Mouse (Mus musculus) forebrain, postnatal 0 days (tissue): ENCODE measurements around the gene Polr2a. TPM values are rescaled to one million over a fixed set of nuclear protein-coding genes. Genes with fewer than 3 reads are reported as not detected.
A peak's percentile ranks its signal among the peaks of the same experiment; 100 is the strongest.

Experiments used
- ATAC-seq: fragments of 200-750 bp; cut with Nextera tagmentation; 2 replicates; pipeline ENCODE4 v1.8.0; 2017; ENCODE audit warnings: mild to moderate bottlenecking, moderate library complexity
- DNase-seq: peaks from one replicate; pipeline ENCODE4 v3.0.0-alpha.2; 2015
- H3K27ac ChIP-seq: fragments of 300-500 bp; sonication (generic); 2 replicates; pipeline ENCODE4 v1.5.1; 2014; ENCODE audit warnings: low read depth, mild to moderate bottlenecking, antibody characterized with exemption, low read length, moderate library complexity, mixed read lengths
- H3K27me3 ChIP-seq: fragments of 300-500 bp; sonication (generic); 2 replicates; pipeline ENCODE4 v1.6.1; 2014; ENCODE audit warnings: mild to moderate bottlenecking, low read length, mixed read lengths; ENCODE audit not compliant: insufficient read depth
- H3K36me3 ChIP-seq: fragments of 300-500 bp; sonication (generic); 2 replicates; pipeline ENCODE4 v1.6.1; 2014; ENCODE audit warnings: mild to moderate bottlenecking, moderate library complexity; ENCODE audit not compliant: insufficient read depth
- H3K4me1 ChIP-seq: fragments of 300-500 bp; sonication (generic); 2 replicates; pipeline ENCODE4 v1.6.1; 2014; ENCODE audit warnings: antibody characterized with exemption; ENCODE audit not compliant: insufficient read depth
- H3K4me2 ChIP-seq: fragments of 300-500 bp; sonication (generic); 2 replicates; pipeline ENCODE4 v1.6.1; 2014; ENCODE audit warnings: low read depth, mild to moderate bottlenecking, moderate library complexity
- H3K4me3 ChIP-seq: fragments of 300-500 bp; sonication (generic); 2 replicates; pipeline ENCODE4 v1.5.1; 2014; ENCODE audit warnings: low read depth, low read length, mixed read lengths
- H3K9ac ChIP-seq: fragments of 300-500 bp; sonication (generic); 2 replicates; pipeline ENCODE4 v1.6.1; 2014; ENCODE audit warnings: mild to moderate bottlenecking
- H3K9me3 ChIP-seq: fragments of 300-500 bp; sonication (generic); 2 replicates; pipeline ENCODE4 v1.6.1; 2016; ENCODE audit warnings: low read length
- CTCF ChIP-seq: sonication (generic); IDR thresholded peaks from 2 replicates; pipeline ENCODE4 v1.5.1; 2016; ENCODE audit warnings: antibody characterized with exemption, control low read depth, low read depth
- WGBS: fragments of 180-500 bp; shearing (Covaris S2); extraction: QIAGEN DNeasy Blood & Tissue Kit; methylation state at CpG from one replicate; pipeline ENCODE4 v1.1.7; 2014; 5-methylcytosine and 5-hydroxymethylcytosine counted together
- polyA plus RNA-seq: library from polyadenylated mRNA; unstranded; fragments of >200 nt; fragmentation: Nextera tagmentation; extraction: Ambion mirVana; gene quantifications from 2 replicates; pipeline ENCODE4 v1.2.1, GENCODE M21; 2015
- total RNA-seq: library from RNA; depleted of rRNA; stranded (reverse); fragments of >200 nt; gene quantifications from 2 replicates; pipeline ENCODE4 v1.2.3, GENCODE M21; 2014

The Polr2a gene
- total and polyA plus RNA-seq, 2 experiments from 2014 or later = 10.0 to 20.5 TPM

GRCm38 (mm10) chr11:69774961-69775360 lies 16.5 kb upstream of the Polr2a start:
- Histone ChIP-seq H3K36me3 (peaks cover 15% of the 10 kb centered on the region; the same call in 1 of the 2 replicates), H3K27ac (no peak overlapping the region), H3K4me1 (no peaks in the 10 kb centered on the region), H3K27me3 (no peaks in the 10 kb centered on the region), H3K4me2 (no peak overlapping the region), H3K9me3 (no peaks in the 10 kb centered on the region), H3K4me3 (no peak overlapping the region), H3K9ac (no peak overlapping the region)
- DNase-seq (no peak), ATAC-seq (no peak)
- 57% methylated on average over 5 of the region's 5 CpGs for WGBS
- TF ChIP-seq CTCF = no peak

- Histone ChIP-seq H3K9ac (no peak overlapping the region), H3K9me3 (no peaks in the 10 kb centered on the region), H3K36me3 (no peaks in the 10 kb centered on the region), H3K4me3 (no peak overlapping the region), H3K27me3 (no peaks in the 10 kb centered on the region), H3K4me1 (peaks cover 5% of the 10 kb centered on the region; the same call in 1 of the 2 replicates), H3K4me2 (peak overlapping the region; percentile 72; the same call in 1 of the 2 replicates), H3K27ac (no peak overlapping the region)
- 74% methylated on average over 4 of the region's 4 CpGs for WGBS
- no peak for TF ChIP-seq CTCF
- ATAC-seq = no peak
- no peak for DNase-seq
Measured at GRCm38 (mm10) chr11:69767625-69767909, 9.1 kb upstream of the Polr2a start.

DNA sequence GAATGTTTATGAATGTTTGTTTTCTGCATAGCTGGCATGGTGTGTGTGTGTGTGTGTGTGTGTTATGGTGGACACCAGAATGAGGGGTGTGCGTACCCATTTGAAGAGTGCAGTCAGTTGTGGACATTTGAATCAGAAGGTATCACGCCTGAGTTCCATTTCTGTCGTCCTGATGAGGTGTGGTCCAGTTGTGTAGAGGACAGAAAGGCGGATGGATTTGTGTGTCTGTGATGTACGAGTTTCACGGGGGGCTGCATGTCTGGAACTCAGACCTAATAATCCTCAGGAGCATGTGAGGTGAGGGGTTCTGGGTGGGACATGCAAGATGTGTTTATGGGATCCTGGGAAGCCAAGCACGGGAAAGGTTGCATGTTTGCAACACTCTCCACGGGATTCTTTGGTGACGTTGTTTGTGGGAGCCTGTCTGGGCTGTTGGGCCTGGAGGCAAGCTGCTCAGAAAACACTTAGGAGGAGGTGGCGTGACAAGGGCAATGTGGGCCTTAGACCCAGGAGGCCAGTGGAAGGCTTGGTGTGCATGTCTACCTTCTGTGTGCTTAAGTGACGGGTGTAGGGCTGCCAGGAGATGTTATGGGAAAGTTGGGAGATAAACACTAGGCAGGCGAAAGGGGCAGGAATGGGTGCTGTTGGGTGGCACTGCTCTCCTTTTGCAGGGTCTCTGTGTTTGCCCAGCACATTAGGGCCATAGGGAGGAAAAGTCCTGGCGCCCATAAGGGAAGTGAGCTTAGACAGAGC lies 8.6 kb upstream of the Polr2a start:
- peak overlapping the region; percentile 90 for H3K4me3 ChIP-seq
- no peaks in the 10 kb centered on the region for H3K9me3 ChIP-seq
- H3K4me2 ChIP-seq = peak overlapping the region; percentile 72
- DNase-seq (no peak), ATAC-seq (no peak)
- peak overlapping the region; percentile 29; the same call in 1 of the 2 replicates for H3K27ac ChIP-seq
- peaks cover 5% of the 10 kb centered on the region; the same call in 1 of the 2 replicates for H3K4me1 ChIP-seq
- TF ChIP-seq CTCF = no peak
- H3K9ac ChIP-seq = peak overlapping the region; percentile 99
- H3K27me3 ChIP-seq = no peaks in the 10 kb centered on the region
- no peaks in the 10 kb centered on the region for H3K36me3 ChIP-seq
- WGBS = 63% methylated on average over 13 of the region's 13 CpGs

GRCm38 (mm10) chr11:69766126-69766609 lies 7.7 kb upstream of the Polr2a start:
- WGBS = 3% methylated on average over 26 of the region's 37 CpGs
- DNase-seq (peak; percentile 72), ATAC-seq (peak; percentile 89)
- no peaks in the 10 kb centered on the region for H3K27me3 ChIP-seq
- H3K4me3 ChIP-seq = peak overlapping the region; percentile 90
- peak overlapping the region; percentile 72 for H3K4me2 ChIP-seq
- H3K27ac ChIP-seq = peak overlapping the region; percentile 89
- TF ChIP-seq CTCF = peak; percentile 13; the same call in 1 of the 2 replicates
- peaks cover 5% of the 10 kb centered on the region; the same call in 1 of the 2 replicates for H3K4me1 ChIP-seq
- no peaks in the 10 kb centered on the region for H3K36me3 ChIP-seq
- H3K9me3 ChIP-seq = no peaks in the 10 kb centered on the region
- peak overlapping the region; percentile 99 for H3K9ac ChIP-seq

DNA sequence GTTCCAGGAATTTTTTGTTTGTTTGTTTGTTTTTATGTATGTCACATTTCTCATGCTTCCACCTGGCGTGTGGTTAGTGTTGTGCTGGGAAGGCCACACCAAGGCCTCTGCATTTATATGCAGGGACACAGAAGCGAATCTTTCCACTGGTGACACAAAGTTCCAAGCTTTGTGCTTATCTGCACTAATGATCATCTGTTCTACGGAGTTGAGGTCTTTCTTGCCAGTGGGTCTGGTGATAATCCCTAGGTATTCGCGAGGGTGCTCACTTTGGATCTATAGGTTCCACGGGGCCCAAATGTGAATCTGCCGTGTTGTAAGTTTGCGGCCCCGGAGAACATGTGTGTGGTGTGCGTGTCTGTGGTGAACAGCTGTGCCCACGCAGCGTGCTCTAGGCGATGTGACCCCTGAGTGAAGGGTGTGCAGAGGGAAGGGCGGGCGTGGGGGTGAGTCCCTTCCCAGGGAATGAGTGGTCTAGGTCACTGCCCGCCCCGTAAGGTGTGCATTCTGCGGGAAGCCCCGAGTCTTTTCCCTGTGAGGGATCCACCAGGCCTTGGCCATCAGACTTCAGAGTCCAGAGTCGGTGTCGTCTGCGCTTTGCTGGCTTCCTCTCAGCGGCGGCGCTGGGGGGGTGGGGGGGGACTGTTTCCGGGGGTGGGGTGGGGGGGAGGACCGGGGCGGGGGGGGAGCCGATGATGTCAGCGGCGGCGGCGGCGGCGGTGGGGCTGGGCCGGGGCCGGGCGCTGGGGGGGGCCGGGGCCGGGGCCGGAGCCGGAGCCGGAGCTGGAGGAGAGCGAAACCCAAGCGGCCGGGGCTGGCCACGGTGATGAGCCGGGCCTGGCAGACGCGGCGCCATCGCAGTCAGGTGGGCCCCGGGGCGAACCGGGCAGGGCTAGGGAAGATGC lies 7.0 kb upstream of the Polr2a start, which contains the start of gene Zbtb4:
Gene Zbtb4 (plus strand): TSS at position 692 of the 905 bp plus-strand sequence.
- H3K36me3 ChIP-seq = no peaks in the 10 kb centered on the region
- H3K9ac ChIP-seq = peak within 1 kb of the TSS; percentile 99
- no peaks in the 10 kb centered on the region for H3K9me3 ChIP-seq
- peak within 1 kb of the TSS; percentile 89 for H3K27ac ChIP-seq
- peak; percentile 53 for DNase-seq
- peak; percentile 66 for ATAC-seq
- H3K4me2 ChIP-seq = peak within 1 kb of the TSS; percentile 72
- peak within 1 kb of the TSS; percentile 90 for H3K4me3 ChIP-seq
- TF ChIP-seq CTCF = no peak
- H3K27me3 ChIP-seq = no peaks in the 10 kb centered on the region
- WGBS = 39% methylated on average over 19 of the region's 55 CpGs
- H3K4me1 ChIP-seq = peaks cover 5% of the 10 kb centered on the region; the same call in 1 of the 2 replicates

- 68% methylated on average over 7 of the region's 7 CpGs for WGBS
Measured at GRCm38 (mm10) chr11:69763551-69763950, 5.1 kb upstream of the Polr2a start.

More at GRCm38 (mm10) chr11:69763551-69763950, 5.1 kb upstream of the Polr2a start:
- DNase-seq = no peak
- no peak overlapping the region for H3K4me2 ChIP-seq
- H3K9me3 ChIP-seq = no peaks in the 10 kb centered on the region
- H3K9ac ChIP-seq = no peak overlapping the region
- no peak for ATAC-seq
- no peak overlapping the region for H3K27ac ChIP-seq
- peak; percentile 39 for TF ChIP-seq CTCF
- no peak overlapping the region for H3K4me3 ChIP-seq
- H3K27me3 ChIP-seq = no peaks in the 10 kb centered on the region
- no peaks in the 10 kb centered on the region for H3K36me3 ChIP-seq
- H3K4me1 ChIP-seq = peaks cover 14% of the 10 kb centered on the region
